Mouse (Mus musculus): ENCODE results near the gene Rln1. TPM values are rescaled to one million over a fixed set of nuclear protein-coding genes. Genes with fewer than 3 reads are reported as not detected.

The Rln1 gene
- polyA plus RNA-seq, 1 experiment from 2014 or later: not detected

Other genes with a start within 250 kb of the Rln1 start
- gene Rcl1, start 233.3 kb downstream of the Rln1 start, polyA plus RNA-seq (2016; fragmentation: Nextera tagmentation; extraction: Ambion mirVana): 81.1 and 83.7 TPM in 2 replicates
- gene Jak2, start 82.8 kb downstream of the Rln1 start, polyA plus RNA-seq (2016; fragmentation: Nextera tagmentation; extraction: Ambion mirVana): 21.1 and 22.4 TPM in 2 replicates
- gene Insl6, start 9.3 kb downstream of the Rln1 start, polyA plus RNA-seq (2016; fragmentation: Nextera tagmentation; extraction: Ambion mirVana): 0.85 and 0.89 TPM in 2 replicates
- gene Plgrkt, start 32.7 kb upstream of the Rln1 start, polyA plus RNA-seq (2016; fragmentation: Nextera tagmentation; extraction: Ambion mirVana): 37.7 and 40.8 TPM in 2 replicates
- 0.35 and 0.69 TPM in 2 replicates for gene Cd274, start 32.8 kb upstream of the Rln1 start, polyA plus RNA-seq (2016; fragmentation: Nextera tagmentation; extraction: Ambion mirVana)
- 0.17 TPM in 1 of 2 replicates, not detected in the other for gene Pdcd1lg2, start 76.2 kb upstream of the Rln1 start, polyA plus RNA-seq (2016; fragmentation: Nextera tagmentation; extraction: Ambion mirVana)
- gene Ric1, start 187.6 kb upstream of the Rln1 start, polyA plus RNA-seq (2016; fragmentation: Nextera tagmentation; extraction: Ambion mirVana): 4.9 and 5.8 TPM in 2 replicates

Measured in liver, embryonic 12.5 days (tissue).